Mouse (Mus musculus) 3134 (cell line): ENCODE measurements around the gene Emc7.

Experiments
- DNase-seq: peaks from one replicate; pipeline ENCODE4 v3.0.0-alpha.2; 2011; ENCODE audit warnings: low spot score; ENCODE audit not compliant: insufficient read length; ENCODE audit errors: extremely low read depth

Gene Emc7

DNA sequence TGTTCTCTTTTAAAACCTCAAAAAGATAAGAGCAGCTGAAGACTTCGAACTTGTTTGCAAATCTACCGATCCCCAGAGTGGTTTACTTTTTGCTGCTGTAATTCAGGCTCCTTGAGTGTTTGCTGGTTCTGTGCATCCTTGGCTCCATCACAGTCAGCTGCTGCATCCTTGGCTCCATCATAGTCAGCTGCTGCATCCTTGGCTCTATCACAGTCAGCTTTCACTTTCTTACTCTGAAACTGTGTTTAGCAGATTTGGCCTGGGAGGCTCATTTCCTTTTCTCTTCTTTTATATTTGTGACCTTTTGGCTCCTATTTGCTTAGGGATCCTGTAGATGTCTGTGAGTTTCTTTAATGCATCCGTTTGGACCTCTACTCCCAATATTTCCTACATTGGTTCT, 62.4 kb downstream of the Emc7 start:
- DNase-seq: no peak

DNA sequence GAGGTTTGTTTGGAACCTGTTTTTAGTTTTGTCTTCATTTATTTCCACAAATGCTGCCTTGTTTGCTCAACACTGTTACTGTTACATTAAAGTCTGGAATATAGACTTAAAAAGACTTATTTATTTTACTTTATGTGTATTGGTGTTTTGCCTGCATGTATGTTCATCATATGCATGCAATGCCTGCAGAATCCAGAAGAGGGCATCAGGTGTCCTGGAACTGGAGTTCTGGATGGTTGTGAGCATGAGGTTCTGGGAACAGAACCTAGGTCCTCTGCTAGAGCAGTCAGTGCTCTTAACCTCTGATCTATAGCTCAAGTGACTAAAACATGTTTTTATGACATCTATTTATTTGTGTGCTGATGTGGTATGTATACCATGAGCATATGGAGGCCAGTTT, 63.7 kb downstream of the Emc7 start:
- DNase-seq: no peak

DNA sequence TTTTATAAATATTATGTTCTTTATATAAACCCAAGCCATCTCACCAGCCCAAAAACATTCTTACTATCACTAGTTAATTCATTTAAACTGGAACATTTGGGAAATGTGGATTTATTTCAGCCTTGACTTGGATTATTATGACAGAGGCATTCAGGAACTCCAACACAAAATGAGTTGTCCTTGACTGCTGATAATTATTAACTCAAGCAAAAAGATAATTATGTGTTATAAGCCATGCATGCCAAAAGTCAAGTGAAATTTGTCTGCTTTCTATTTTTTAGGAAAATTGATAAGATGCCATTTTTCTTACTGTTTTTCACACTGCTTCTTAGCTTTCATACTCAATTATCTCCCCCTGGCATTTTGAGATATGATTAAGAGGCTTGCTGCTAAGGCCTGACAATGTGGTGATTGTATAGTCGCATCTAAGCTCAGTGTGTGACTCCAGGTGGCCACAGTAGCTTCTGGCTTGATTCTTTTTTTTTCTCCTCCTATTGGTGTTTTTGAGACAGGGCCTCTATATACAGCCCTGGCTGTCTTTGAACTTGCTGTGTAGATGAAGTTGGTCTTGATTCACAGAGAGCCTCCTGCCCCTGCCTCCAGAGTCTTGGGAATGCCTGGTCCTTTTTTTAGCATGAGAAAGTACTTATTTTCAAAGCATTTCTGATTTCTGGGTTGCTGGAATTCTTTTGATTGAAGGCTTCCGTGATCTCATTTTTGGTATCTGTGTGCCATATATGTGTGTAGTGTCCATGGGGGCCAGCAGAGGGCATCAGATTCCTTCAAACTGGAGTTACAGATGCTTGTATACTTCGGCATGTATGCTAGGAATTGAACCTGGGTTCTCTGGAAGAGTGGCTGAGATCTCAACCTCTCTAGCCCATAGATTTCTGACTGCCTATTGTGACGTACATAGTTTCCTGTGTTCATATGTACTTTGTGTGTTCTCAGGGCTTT, 66.0 kb downstream of the Emc7 start:
- DNase-seq: no peak
